Mouse (Mus musculus): ENCODE data around the gene Plch2.

GRCm38 (mm10) chr4:155043289-155043625, 13.3 kb downstream of the Plch2 start:
- no peak for TF ChIP-seq POLR2A (IDR thresholded peaks at IDR 0.05; ENCODE audit: borderline replicate concordance, extremely low read depth, low read depth, low read length)
- no peak for TF ChIP-seq CTCF (IDR thresholded peaks at IDR 0.05; ENCODE audit: insufficient read depth, low read length)

Data from lung, adult 2 months (tissue).